Mouse (Mus musculus): ENCODE data around the gene Cks1b. TPM values are rescaled to one million over a fixed set of nuclear protein-coding genes. Genes with fewer than 3 reads are reported as not detected.
A peak's percentile ranks its signal among the peaks of the same experiment; 100 is the strongest.

Cks1b gene
- total and polyA plus RNA-seq, 3 experiments: 173 to 270 (median 268) TPM

- TF ChIP-seq ELF1 (IDR thresholded peaks at IDR 0.05; ENCODE audit: low read depth, low read length) (peak; percentile 35; the same call in 1 of the 2 replicates), USF1 (IDR thresholded peaks at IDR 0.05; ENCODE audit: low read depth, low read length) (no peak), UBTF (IDR thresholded peaks at IDR 0.05; ENCODE audit: low read depth, low read length) (no peak), MXI1 (IDR thresholded peaks at IDR 0.05; ENCODE audit: low read depth, low read length) (no peak; the same call in 1 of the 2 replicates), ZKSCAN1 (IDR thresholded peaks at IDR 0.05; ENCODE audit: borderline replicate concordance, low read depth, low read length) (no peak), TCF12 (IDR thresholded peaks at IDR 0.05; ENCODE audit: low read depth, low read length) (peak; percentile 43), ZNF384 (IDR thresholded peaks at IDR 0.05; ENCODE audit: low read depth, low read length) (no peak), USF2 (conservative IDR thresholded peaks at IDR 0.05; ENCODE audit: low read depth, low read length) (no peak), TBP (conservative IDR thresholded peaks at IDR 0.05; ENCODE audit: low read depth, low read length) (no peak), NELFE (IDR thresholded peaks at IDR 0.05; ENCODE audit: low read depth, low read length) (no peak), BHLHE40 (IDR thresholded peaks at IDR 0.05; ENCODE audit: low read depth, low read length) (no peak), HCFC1 (IDR thresholded peaks at IDR 0.05; ENCODE audit: low read depth, low read length) (no peak), JUN (IDR thresholded peaks at IDR 0.05; ENCODE audit: insufficient read depth, low read depth, low read length) (no peak), CHD2 (IDR thresholded peaks at IDR 0.05; ENCODE audit: low read length) (peak; percentile 82)
These were observed 32.7 kb downstream of the Cks1b start (continued) for GRCm38 (mm10) chr3:89385451-89385850.

GRCm38 (mm10) chr3:89384331-89385076 is 33.7 kb downstream of the Cks1b start:
- Histone ChIP-seq H3K9me3 (replicated peaks; ENCODE audit: low read length) (no peaks in the 10 kb centered on the region), H3K79me2 (replicated peaks; ENCODE audit: control insufficient read depth, extremely low read depth, insufficient read depth, poor library complexity, severe bottlenecking) (peaks cover 57% of the 10 kb centered on the region), H3K36me3 (replicated peaks in 1 of 2; ENCODE audit: control insufficient read depth in 1 of 2, insufficient read depth in 1 of 2, low read length in 1 of 2) (peaks cover 35 to 53% of the 10 kb centered on the region in 2 experiments), H3K4me2 (ENCODE audit: insufficient read depth, low read depth, poor library complexity, severe bottlenecking) (peak overlapping the region; percentile 79), H3K4me3 (replicated peaks in 1 of 3; ENCODE audit: low read depth in 2 of 3, low read length in 2 of 3, poor library complexity in 1 of 3) (peak overlapping the region in 1 of 3 experiments; percentile 63), H3K27me3 (replicated peaks) (no peaks in the 10 kb centered on the region), H3K9ac (ENCODE audit: insufficient read depth, low read depth) (peak overlapping the region; percentile 73), H3K27ac (ENCODE audit: insufficient read depth, low read depth) (peak overlapping the region; percentile 99; the same call in 1 of the 2 replicates), H3K4me1 (ENCODE audit: control insufficient read depth in 1 of 2, insufficient read depth in 2 of 2) (peaks cover 27 to 95% of the 10 kb centered on the region in 2 experiments)
- in situ Hi-C loops (cut with MboI; ENCODE audit: low pct_ligation_motif_present, low pct_unique_long_range_greater_than_20kb, low sequenced_read_pairs): no loop called here
- dilution Hi-C loops (cut with MboI; ENCODE audit: extremely low pct_ligation_motif_present, extremely low pct_unique_long_range_greater_than_20kb, low sequenced_read_pairs): no loop called here
- no peak for TF ChIP-seq IRF4 (IDR thresholded peaks at IDR 0.05; ENCODE audit: low read depth, low read length)
- no peak for TF ChIP-seq USF2 (conservative IDR thresholded peaks at IDR 0.05; ENCODE audit: low read depth, low read length)
- TF ChIP-seq CTCF (conservative IDR thresholded peaks at IDR 0.05 in 1 of 2, IDR thresholded peaks at IDR 0.05 in 1 of 2; ENCODE audit: low read depth in 2 of 2, low read length in 2 of 2): no peak
- TF ChIP-seq MAZ (IDR thresholded peaks at IDR 0.05; ENCODE audit: low read depth, low read length): no peak
- TF ChIP-seq BHLHE40 (IDR thresholded peaks at IDR 0.05; ENCODE audit: low read depth, low read length): no peak
- DNase-seq (ENCODE audit: extremely low read depth): no peak

Measured in CH12.LX (cell line).